Mouse (Mus musculus): ENCODE results near the gene 4932438H23Rik. TPM values are rescaled to one million over a fixed set of nuclear protein-coding genes. Genes with fewer than 3 reads are reported as not detected.
"Not testable (repeated sequence)": the region's sequence is repeated elsewhere in the genome, so short reads cannot be mapped to it uniquely, and the experiment has no call there.

4932438H23Rik gene
- polyA plus RNA-seq, 1 experiment from 2014 or later, result not detected

- H3K27me3 ChIP-seq (ENCODE audit: control insufficient read depth, insufficient read depth, low read length), result peaks cover 2% of the 10 kb centered on the region; the same call in 1 of the 2 replicates
- ATAC-seq (replicated peaks; ENCODE audit: extremely low read depth, insufficient read depth, low FRiP score), result no peak
- WGBS, result 55% methylated on average over 4 of the region's 4 CpGs
- H3K4me1 ChIP-seq (ENCODE audit: control insufficient read depth, insufficient read depth, low read length), result no peaks in the 10 kb centered on the region
- no peak overlapping the region for H3K27ac ChIP-seq (ENCODE audit: low read length)
- no peak overlapping the region for H3K4me3 ChIP-seq (ENCODE audit: low read length)
- no peak overlapping the region for H3K4me2 ChIP-seq (ENCODE audit: low read depth, low read length)
- no peak overlapping the region for H3K9ac ChIP-seq (ENCODE audit: low read length)
- no peaks in the 10 kb centered on the region for H3K9me3 ChIP-seq (replicated peaks; ENCODE audit: control insufficient read depth, low read length)
- no peaks in the 10 kb centered on the region for H3K36me3 ChIP-seq (ENCODE audit: control insufficient read depth, insufficient read depth)
These were observed 8.1 kb downstream of the 4932438H23Rik start for GRCm38 (mm10) chr16:91086642-91087306.

- H3K27ac ChIP-seq (ENCODE audit: low read length), result no peak overlapping the region
- no peak overlapping the region for H3K9ac ChIP-seq (ENCODE audit: low read length)
- H3K9me3 ChIP-seq (replicated peaks; ENCODE audit: control insufficient read depth, low read length), result no peaks in the 10 kb centered on the region
- no peaks in the 10 kb centered on the region for H3K36me3 ChIP-seq (ENCODE audit: control insufficient read depth, insufficient read depth)
- 60% methylated on average over 17 of the region's 17 CpGs for WGBS
- no peak overlapping the region for H3K4me2 ChIP-seq (ENCODE audit: low read depth, low read length)
- peaks cover 2% of the 10 kb centered on the region; the same call in 1 of the 2 replicates for H3K27me3 ChIP-seq (ENCODE audit: control insufficient read depth, insufficient read depth, low read length)
- H3K4me1 ChIP-seq (ENCODE audit: control insufficient read depth, insufficient read depth, low read length), result no peaks in the 10 kb centered on the region
- no peak overlapping the region for H3K4me3 ChIP-seq (ENCODE audit: low read length)
- ATAC-seq (replicated peaks; ENCODE audit: extremely low read depth, insufficient read depth, low FRiP score), result no peak
These were observed 9.6 kb downstream of the 4932438H23Rik start for GRCm38 (mm10) chr16:91085239-91085825.

- Histone ChIP-seq H3K36me3 (ENCODE audit: control insufficient read depth, insufficient read depth) (no peaks in the 10 kb centered on the region), H3K4me2 (ENCODE audit: low read depth, low read length) (no peak overlapping the region), H3K4me3 (ENCODE audit: low read length) (no peak overlapping the region), H3K27me3 (ENCODE audit: control insufficient read depth, insufficient read depth, low read length) (peaks cover 4% of the 10 kb centered on the region), H3K9ac (ENCODE audit: low read length) (no peak overlapping the region), H3K9me3 (replicated peaks; ENCODE audit: control insufficient read depth, low read length) (no peaks in the 10 kb centered on the region), H3K27ac (ENCODE audit: low read length) (no peak overlapping the region), H3K4me1 (ENCODE audit: control insufficient read depth, insufficient read depth, low read length) (no peaks in the 10 kb centered on the region)
- WGBS, result 80% methylated on average over 21 of the region's 21 CpGs
- no peak for ATAC-seq (replicated peaks; ENCODE audit: extremely low read depth, insufficient read depth, low FRiP score)
These were observed 10.3 kb downstream of the 4932438H23Rik start for GRCm38 (mm10) chr16:91084307-91085238.

GRCm38 (mm10) chr16:91083002-91083646 lies 11.8 kb downstream of the 4932438H23Rik start:
- no peak overlapping the region for H3K9ac ChIP-seq (ENCODE audit: low read length)
- H3K4me3 ChIP-seq (ENCODE audit: low read length), result no peak overlapping the region
- no peak overlapping the region for H3K4me2 ChIP-seq (ENCODE audit: low read depth, low read length)
- peaks cover 4% of the 10 kb centered on the region; the same call in 1 of the 2 replicates for H3K9me3 ChIP-seq (replicated peaks; ENCODE audit: control insufficient read depth, low read length)
- H3K4me1 ChIP-seq (ENCODE audit: control insufficient read depth, insufficient read depth, low read length), result no peaks in the 10 kb centered on the region
- H3K36me3 ChIP-seq (ENCODE audit: control insufficient read depth, insufficient read depth), result no peaks in the 10 kb centered on the region
- ATAC-seq (replicated peaks; ENCODE audit: extremely low read depth, insufficient read depth, low FRiP score), result no peak
- no peak overlapping the region for H3K27ac ChIP-seq (ENCODE audit: low read length)
- peaks cover 4% of the 10 kb centered on the region for H3K27me3 ChIP-seq (ENCODE audit: control insufficient read depth, insufficient read depth, low read length)
- 71% methylated on average over 4 of the region's 4 CpGs for whole genome bisulfite sequencing

- no peak overlapping the region for H3K9ac ChIP-seq (ENCODE audit: low read length)
- no peak overlapping the region for H3K27ac ChIP-seq (ENCODE audit: low read length)
- peaks cover 6% of the 10 kb centered on the region; the same call in 1 of the 2 replicates for H3K9me3 ChIP-seq (replicated peaks; ENCODE audit: control insufficient read depth, low read length)
- H3K4me1 ChIP-seq (ENCODE audit: control insufficient read depth, insufficient read depth, low read length), result no peaks in the 10 kb centered on the region
- no peak for ATAC-seq (replicated peaks; ENCODE audit: extremely low read depth, insufficient read depth, low FRiP score)
- H3K4me2 ChIP-seq (ENCODE audit: low read depth, low read length), result no peak overlapping the region
- no peak overlapping the region for H3K4me3 ChIP-seq (ENCODE audit: low read length)
- H3K27me3 ChIP-seq (ENCODE audit: control insufficient read depth, insufficient read depth, low read length), result peaks cover 4% of the 10 kb centered on the region
- 19% methylated on average over 11 of the region's 12 CpGs for WGBS
- no peaks in the 10 kb centered on the region for H3K36me3 ChIP-seq (ENCODE audit: control insufficient read depth, insufficient read depth)
These were observed 13.4 kb downstream of the 4932438H23Rik start for GRCm38 (mm10) chr16:91081508-91081907.

DNA sequence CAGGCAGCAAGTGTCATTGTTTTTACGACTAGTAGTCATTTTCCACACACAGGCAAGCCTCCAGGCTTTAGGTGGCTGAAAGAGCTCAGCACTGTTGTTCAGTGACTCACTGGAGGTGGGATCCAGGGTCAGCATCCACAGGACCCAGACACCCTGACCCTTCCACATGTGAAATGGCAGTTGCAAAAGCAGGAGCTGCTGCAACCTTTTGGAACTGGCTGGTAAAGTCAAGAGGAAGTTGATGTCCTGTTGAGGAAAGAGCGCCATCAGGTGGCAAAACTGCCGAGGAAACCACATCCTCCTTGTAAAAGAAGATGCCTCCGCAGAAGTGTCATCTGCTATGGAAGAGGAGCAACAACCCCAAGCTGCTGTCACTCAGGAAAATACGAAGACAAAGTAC lies 18.7 kb downstream of the 4932438H23Rik start:
- no peak for ATAC-seq (replicated peaks; ENCODE audit: extremely low read depth, insufficient read depth, low FRiP score)
- 65% methylated on average over 5 of the region's 5 CpGs for WGBS
- no peak overlapping the region for H3K4me2 ChIP-seq (ENCODE audit: low read depth, low read length)
- H3K4me1 ChIP-seq (ENCODE audit: control insufficient read depth, insufficient read depth, low read length), result 0 out of 2 replicates have a peak, but pooled peaks cover 3% of the 10 kb centered on the region
- peaks cover 6% of the 10 kb centered on the region; the same call in 1 of the 2 replicates for H3K9me3 ChIP-seq (replicated peaks; ENCODE audit: control insufficient read depth, low read length)
- no peak overlapping the region for H3K4me3 ChIP-seq (ENCODE audit: low read length)
- H3K27me3 ChIP-seq (ENCODE audit: control insufficient read depth, insufficient read depth, low read length), result peaks cover 2% of the 10 kb centered on the region; the same call in 1 of the 2 replicates
- no peak overlapping the region for H3K9ac ChIP-seq (ENCODE audit: low read length)
- no peak overlapping the region for H3K27ac ChIP-seq (ENCODE audit: low read length)
- no peaks in the 10 kb centered on the region for H3K36me3 ChIP-seq (ENCODE audit: control insufficient read depth, insufficient read depth)

GRCm38 (mm10) chr16:91075423-91075822 lies 19.5 kb downstream of the 4932438H23Rik start:
- 72% methylated on average over 8 of the region's 8 CpGs for WGBS
- H3K36me3 ChIP-seq (ENCODE audit: control insufficient read depth, insufficient read depth); H3K9me3 ChIP-seq (replicated peaks; ENCODE audit: control insufficient read depth, low read length); ATAC-seq (replicated peaks; ENCODE audit: extremely low read depth, insufficient read depth, low FRiP score); H3K4me2 ChIP-seq (ENCODE audit: low read depth, low read length); H3K4me1 ChIP-seq (ENCODE audit: control insufficient read depth, insufficient read depth, low read length); H3K9ac ChIP-seq (ENCODE audit: low read length); H3K4me3 ChIP-seq (ENCODE audit: low read length); H3K27me3 ChIP-seq (ENCODE audit: control insufficient read depth, insufficient read depth, low read length); H3K27ac ChIP-seq (ENCODE audit: low read length): not testable (repeated sequence)

GRCm38 (mm10) chr16:91073163-91073892 lies 21.6 kb downstream of the 4932438H23Rik start:
- Histone ChIP-seq H3K4me2 (ENCODE audit: low read depth, low read length) (peak overlapping the region; percentile 20; the same call in 1 of the 2 replicates), H3K9ac (ENCODE audit: low read length) (no peak overlapping the region; the same call in 1 of the 2 replicates), H3K4me1 (ENCODE audit: control insufficient read depth, insufficient read depth, low read length) (0 out of 2 replicates have a peak, but pooled peaks cover 3% of the 10 kb centered on the region), H3K27ac (ENCODE audit: low read length) (no peak overlapping the region), H3K27me3 (ENCODE audit: control insufficient read depth, insufficient read depth, low read length) (no peaks in the 10 kb centered on the region), H3K4me3 (ENCODE audit: low read length) (no peak overlapping the region), H3K36me3 (ENCODE audit: control insufficient read depth, insufficient read depth) (no peaks in the 10 kb centered on the region), H3K9me3 (replicated peaks; ENCODE audit: control insufficient read depth, low read length) (peaks cover 4% of the 10 kb centered on the region; the same call in 1 of the 2 replicates)
- ATAC-seq (replicated peaks; ENCODE audit: extremely low read depth, insufficient read depth, low FRiP score), result peak; percentile 95
- 34% methylated on average over 23 of the region's 24 CpGs for WGBS

Data from heart, embryonic 16.5 days (tissue).